Mouse (Mus musculus) myocyte (in vitro differentiated cells): Measurements from ENCODE around the gene Chga.

Source experiments
- CEBPB ChIP-seq: IDR thresholded peaks from 2 replicates; pipeline ENCODE4 v1.6.1; 2011; ENCODE audit warnings: mild to moderate bottlenecking, moderate library complexity; ENCODE audit not compliant: poor library complexity, insufficient read depth, severe bottlenecking
- E2F4 ChIP-seq: IDR thresholded peaks from one replicate; pipeline ENCODE4 v1.6.1; 2011; ENCODE audit warnings: mild to moderate bottlenecking, control low read depth, moderate library complexity; ENCODE audit not compliant: insufficient read depth
- MYOD1 ChIP-seq, 3 experiments: IDR thresholded peaks; one replicate each; pipeline ENCODE4 v1.6.1; 2011; ENCODE audit warnings: control low read depth in 2 of 3, low read depth in 2 of 3, mild to moderate bottlenecking in 2 of 3, moderate library complexity in 1 of 3; ENCODE audit not compliant: insufficient read length in 2 of 3, control insufficient read depth in 1 of 3
- POLR2A ChIP-seq: IDR thresholded peaks from one replicate; pipeline ENCODE4 v1.6.1; 2011; ENCODE audit warnings: low read depth, mild to moderate bottlenecking, control low read depth, moderate library complexity; ENCODE audit not compliant: insufficient read length
- POLR2AphosphoS2 ChIP-seq: IDR thresholded peaks from one replicate; pipeline ENCODE4 v1.6.1; 2011; ENCODE audit warnings: low read depth, control low read depth; ENCODE audit not compliant: insufficient read length
- REST ChIP-seq: IDR thresholded peaks from one replicate; pipeline ENCODE4 v1.6.1; 2011; ENCODE audit warnings: mild to moderate bottlenecking, control low read depth, moderate library complexity; ENCODE audit not compliant: insufficient read depth, insufficient read length
- SRF ChIP-seq: IDR thresholded peaks from one replicate; pipeline ENCODE4 v1.6.1; 2011; ENCODE audit warnings: low read depth; ENCODE audit not compliant: control insufficient read depth, insufficient read length
- USF1 ChIP-seq: IDR thresholded peaks from one replicate; pipeline ENCODE4 v1.6.1; 2011; ENCODE audit warnings: low read depth, mild to moderate bottlenecking, control low read depth, moderate library complexity

DNA sequence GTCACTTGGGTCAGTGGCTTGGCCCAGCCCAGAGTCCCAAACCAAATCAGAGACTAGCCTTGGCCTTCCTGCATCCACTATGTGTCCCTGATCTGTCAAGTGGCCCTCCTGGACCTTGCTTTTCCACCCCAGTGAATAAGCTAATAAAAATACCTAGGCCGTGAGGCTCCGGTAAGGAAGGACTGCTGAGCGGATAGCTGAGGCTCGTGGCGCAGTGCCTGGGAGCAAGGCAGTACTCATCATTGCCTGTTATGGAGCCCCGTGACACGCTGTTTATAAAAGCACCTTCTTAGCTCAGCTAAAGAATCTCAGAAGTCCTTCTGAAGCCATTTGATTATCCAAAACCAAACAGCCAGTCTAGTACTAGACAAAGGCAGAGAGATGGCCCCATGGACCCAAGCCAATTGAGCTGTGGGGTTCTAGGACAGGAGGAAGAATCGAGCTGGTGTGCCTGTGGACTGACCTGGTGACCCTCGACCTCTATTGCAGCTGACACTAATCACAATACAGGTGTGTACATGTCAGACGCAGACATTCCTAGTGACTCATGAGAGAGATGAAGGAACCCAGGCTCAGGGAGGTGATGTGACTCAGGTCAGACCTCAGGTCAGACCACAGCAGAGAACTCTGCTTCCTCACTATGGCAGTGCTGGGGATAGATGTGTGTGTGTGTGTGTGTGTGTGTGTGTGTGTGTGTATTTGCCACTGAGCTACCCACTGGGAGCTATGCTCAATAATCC is 22.1 kb downstream of the Chga start:
- no peak for TF ChIP-seq POLR2AphosphoS2
- TF ChIP-seq POLR2A = no peak
- TF ChIP-seq MYOD1 (IDR thresholded peaks at IDR 0.05; ENCODE audit: control insufficient read depth in 1 of 3, insufficient read length in 2 of 3, low read depth in 2 of 3) = no peak
- TF ChIP-seq CEBPB = no peak
- TF ChIP-seq USF1 = no peak
- TF ChIP-seq SRF = no peak
- TF ChIP-seq E2F4 = no peak
- TF ChIP-seq REST = no peak
